Mouse (Mus musculus): ENCODE data around the gene Izumo4.
A peak's percentile ranks its signal among the peaks of the same experiment; 100 is the strongest.

Izumo4 gene

DNA sequence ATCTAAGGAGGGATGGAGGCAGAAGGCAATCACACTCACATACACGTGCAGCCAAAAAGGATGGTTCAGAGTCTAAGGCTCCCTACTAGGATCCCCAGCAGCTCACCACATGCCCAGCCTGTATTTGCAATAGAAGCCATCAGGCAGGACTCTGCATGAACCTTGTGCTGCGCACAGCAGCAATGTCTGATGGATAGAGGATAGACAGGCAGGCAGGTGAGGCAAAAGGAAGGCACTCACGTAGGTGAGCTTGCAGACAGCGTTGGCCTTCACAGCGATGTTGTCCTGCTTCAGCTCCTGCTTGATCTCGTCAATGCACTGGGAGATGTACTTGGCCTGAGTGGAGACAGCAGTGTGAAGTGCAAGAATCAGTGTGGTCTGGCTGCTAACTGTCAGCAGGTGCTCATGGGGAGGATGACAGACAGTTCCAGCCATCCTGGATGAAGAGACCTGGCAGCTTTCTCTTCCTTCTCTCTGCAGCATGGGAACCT is 30.7 kb downstream of the Izumo4 start:
- peak; percentile 66 for DNase-seq

DNA sequence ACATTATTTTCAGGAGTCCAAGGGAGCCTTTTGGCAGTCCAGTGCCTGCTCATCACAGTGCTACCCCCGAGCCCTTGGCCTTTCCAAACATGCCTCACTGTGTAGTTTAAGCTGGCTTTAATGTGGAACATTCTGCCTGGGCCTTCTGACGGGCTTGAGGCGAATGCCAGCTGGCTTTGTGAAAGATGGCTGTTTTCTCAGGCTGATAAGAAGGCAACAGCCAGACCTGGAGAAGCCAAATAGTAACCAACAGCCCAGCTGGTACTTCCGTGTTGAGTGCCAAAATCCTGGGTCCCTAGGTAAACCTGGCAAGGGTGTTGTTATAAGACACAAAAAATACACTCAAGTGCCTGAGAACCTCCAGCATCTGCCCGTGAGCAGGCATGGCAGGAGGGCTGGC is 34.7 kb downstream of the Izumo4 start:
- peak; percentile 84 for DNase-seq

DNA sequence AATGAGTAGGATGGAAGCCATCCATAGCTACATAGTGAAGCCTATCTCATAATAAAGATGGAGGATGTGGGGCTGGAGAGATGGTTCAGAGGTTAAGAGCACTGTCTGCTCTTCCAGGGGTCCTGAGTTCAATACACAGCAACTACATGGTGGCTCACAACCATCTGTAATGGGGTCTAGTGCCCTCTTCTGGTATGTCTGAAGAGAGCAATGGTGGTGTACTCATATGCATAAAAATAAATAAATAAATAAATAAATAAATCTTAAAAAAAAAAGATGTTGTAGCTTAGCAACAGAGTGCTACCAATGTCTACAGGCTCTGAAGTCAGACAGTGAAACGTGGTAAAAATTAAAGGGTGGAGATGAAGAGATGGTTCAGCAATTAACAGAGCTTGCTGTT is 36.7 kb downstream of the Izumo4 start:
- DNase-seq, result no peak

- peak; percentile 65 for DNase-seq
Measured at GRCm38 (mm10) chr10:80741146-80741545, 39.2 kb downstream of the Izumo4 start.

DNA sequence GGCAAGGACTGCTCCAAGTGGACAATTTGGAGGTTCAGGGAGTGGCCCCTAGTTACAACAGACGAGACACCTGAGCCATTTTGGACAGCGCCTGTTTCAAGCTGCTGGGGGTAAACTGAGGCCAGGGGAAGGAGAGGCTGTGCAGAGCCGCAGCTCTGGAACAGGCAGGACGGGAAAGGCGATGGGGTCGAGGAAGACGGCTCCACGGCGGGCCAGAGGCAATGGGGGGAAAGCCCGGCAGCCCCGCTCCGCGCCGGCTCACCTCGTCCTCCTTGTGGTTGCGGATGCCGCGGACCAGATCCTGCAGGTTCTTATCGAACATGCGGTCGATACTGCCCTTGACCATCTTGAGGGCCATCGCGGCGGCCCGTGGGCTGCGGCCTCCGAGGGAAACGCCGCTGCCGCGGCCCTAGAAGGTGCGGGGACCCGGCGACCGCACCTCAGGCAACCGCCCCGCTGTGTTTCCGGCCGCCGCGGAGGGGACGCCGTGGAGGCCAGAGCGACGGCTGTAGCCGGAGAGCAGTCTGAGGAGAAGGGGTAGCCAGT is 39.7 kb downstream of the Izumo4 start:
- DNase-seq, result no peak

- DNase-seq, result peak; percentile 99
Measured at GRCm38 (mm10) chr10:80742180-80742978, 40.4 kb downstream of the Izumo4 start, which contains the start of gene Ap3d1. Ap3d1 (minus strand) TSS chr10:80742264.

- DNase-seq, result peak; percentile 58
Measured at GRCm38 (mm10) chr10:80744262-80744661, 42.3 kb downstream of the Izumo4 start.

DNA sequence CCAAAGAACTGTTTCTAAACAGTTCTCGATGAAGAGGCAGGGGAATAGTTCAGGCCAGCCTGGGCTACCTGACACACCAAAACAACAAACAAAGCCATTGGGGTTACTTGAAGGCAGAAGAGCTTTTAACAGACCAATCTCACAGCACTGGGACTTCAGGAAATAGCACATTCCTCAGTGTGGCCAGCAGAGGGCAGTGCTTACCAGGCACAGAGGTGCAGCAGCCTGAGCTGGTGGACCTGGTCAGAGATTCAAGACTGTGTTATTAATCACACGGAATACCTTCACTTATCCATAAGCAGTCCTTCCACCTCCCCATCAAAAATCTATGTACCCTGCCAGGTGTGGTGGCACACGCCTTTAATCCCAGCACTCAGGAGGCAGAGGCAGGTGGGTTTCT is 45.4 kb downstream of the Izumo4 start:
- peak; percentile 83 for DNase-seq

- DNase-seq, result no peak
Measured at GRCm38 (mm10) chr10:80748609-80749008, 46.6 kb downstream of the Izumo4 start.

GRCm38 (mm10) chr10:80751188-80751832 is 49.3 kb downstream of the Izumo4 start:
- peak; percentile 53 for DNase-seq

DNA sequence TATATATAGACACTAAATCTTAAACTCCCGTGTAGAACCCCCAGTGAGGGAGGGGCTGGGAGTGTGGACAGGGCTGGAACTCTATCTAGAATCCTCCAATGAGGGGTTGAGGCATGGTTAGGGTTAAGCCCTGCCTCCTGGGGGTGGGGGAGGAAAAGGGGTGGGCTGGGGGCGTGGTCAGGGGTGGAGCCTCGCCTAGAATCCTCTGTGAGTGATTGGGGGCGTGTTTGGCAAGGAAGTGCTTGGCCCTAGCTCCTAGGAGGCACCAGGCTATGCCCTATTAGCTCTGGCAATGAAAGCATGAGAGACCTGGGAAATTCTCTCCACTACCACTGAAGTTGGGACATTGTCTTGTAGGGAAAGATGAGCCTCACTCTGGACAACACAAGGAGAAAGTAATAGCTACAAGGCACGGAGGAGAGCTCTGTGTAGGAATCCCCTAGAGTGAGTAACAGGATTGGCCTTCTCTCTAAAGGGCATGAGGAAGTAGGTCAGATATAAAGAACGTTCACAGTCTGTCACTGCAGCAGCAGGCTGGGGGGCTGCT is 50.2 kb downstream of the Izumo4 start:
- DNase-seq, result peak; percentile 54

- DNase-seq, result peak; percentile 98
Measured at GRCm38 (mm10) chr10:80754594-80755290, 52.8 kb downstream of the Izumo4 start, which contains the start of gene Dot1l. Dot1l (plus strand) TSS chr10:80755206.

Data from cerebellum, adult 11-12 months (tissue).